Mouse (Mus musculus) heart, adult 2 months (tissue): ENCODE data around the gene Fam43a.

Experiments
- EP300 ChIP-seq: fragments of 200-500 bp; IDR thresholded peaks from 2 replicates; pipeline ENCODE4 v1.6.1; 2011; ENCODE audit warnings: low read depth, low read length, control low read depth; ENCODE audit not compliant: insufficient read depth
- POLR2A ChIP-seq: fragments of 200-500 bp; IDR thresholded peaks from 2 replicates; pipeline ENCODE4 v1.6.1; 2011; ENCODE audit warnings: mild to moderate bottlenecking, low read depth, low read length, control low read depth; ENCODE audit not compliant: insufficient read depth

DNA sequence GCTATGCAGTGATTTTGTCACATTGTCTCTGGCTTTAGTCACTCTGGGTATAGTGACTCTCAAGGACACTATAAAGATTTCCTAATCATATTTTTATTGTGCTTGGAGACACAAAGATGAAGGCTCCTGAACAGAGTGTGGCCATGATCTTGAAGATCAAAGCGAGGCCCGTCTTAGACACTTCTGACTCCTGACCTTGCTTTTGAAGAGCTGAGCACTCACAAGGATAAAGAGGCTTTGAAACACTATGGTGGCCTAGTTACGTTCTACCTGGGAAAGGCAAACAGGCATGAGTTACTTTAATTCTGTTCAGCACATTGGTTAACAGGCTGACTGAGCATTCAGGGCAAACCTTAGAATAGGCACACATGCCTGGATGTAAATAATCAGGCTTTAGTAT, 16.8 kb downstream of the Fam43a start:
- TF ChIP-seq POLR2A: no peak
- no peak for TF ChIP-seq EP300
